Mouse (Mus musculus) heart, embryonic 15.5 days (tissue): Measurements from ENCODE around the gene Dnmbp. TPM values are rescaled to one million over a fixed set of nuclear protein-coding genes. Genes with fewer than 3 reads are reported as not detected.

Source experiments
- polyA plus RNA-seq: library from polyadenylated mRNA; unstranded; fragments of >200 nt; fragmentation: Nextera tagmentation; extraction: Ambion mirVana; gene quantifications from 2 replicates; pipeline ENCODE4 v1.2.1, GENCODE M21; 2015

Dnmbp gene
- polyA plus RNA-seq, 1 experiment from 2014 or later: 8.5 TPM

Other genes with a start within 250 kb of the Dnmbp start
- 9.1 and 10.2 TPM in 2 replicates for gene Cutc, start 187.2 kb downstream of the Dnmbp start, polyA plus RNA-seq
- 11.5 and 14.6 TPM in 2 replicates for gene Cox15, start 187.2 kb downstream of the Dnmbp start, polyA plus RNA-seq
- gene Abcc2, start 158.0 kb downstream of the Dnmbp start, polyA plus RNA-seq: 0.09 and 0.23 TPM in 2 replicates
- 0.63 and 0.87 TPM in 2 replicates for gene Cpn1, start 46.4 kb upstream of the Dnmbp start, polyA plus RNA-seq
- 0.20 TPM in 1 of 2 replicates, not detected in the other for gene Cyp2c23, start 89.0 kb upstream of the Dnmbp start, polyA plus RNA-seq
- 14.0 and 16.9 TPM in 2 replicates for gene Erlin1, start 129.6 kb upstream of the Dnmbp start, polyA plus RNA-seq
- gene Chuk, start 167.3 kb upstream of the Dnmbp start, polyA plus RNA-seq: 26.7 and 28.4 TPM in 2 replicates
- gene Cwf19l1, start 195.7 kb upstream of the Dnmbp start, polyA plus RNA-seq: 15.8 and 16.0 TPM in 2 replicates
- gene Bloc1s2, start 206.3 kb upstream of the Dnmbp start, polyA plus RNA-seq: 53.0 and 53.5 TPM in 2 replicates